Mouse (Mus musculus) forebrain, embryonic 16.5 days (tissue): ENCODE data around the gene Bmx. TPM values are rescaled to one million over a fixed set of nuclear protein-coding genes. Genes with fewer than 3 reads are reported as not detected.

ENCODE experiments used
- ATAC-seq: fragments of 200-750 bp; cut with Nextera tagmentation; 2 replicates; pipeline ENCODE4 v1.8.0; 2017; ENCODE audit warnings: mild to moderate bottlenecking, moderate library complexity
- H3K27ac ChIP-seq: fragments of 300-500 bp; sonication (generic); 2 replicates; pipeline ENCODE4 v1.5.1; 2014; ENCODE audit warnings: low read length, control low read depth
- H3K27me3 ChIP-seq: fragments of 300-500 bp; sonication (generic); replicated peaks from 2 replicates; pipeline ENCODE4 v1.6.1; 2014; ENCODE audit warnings: low read length; ENCODE audit not compliant: control insufficient read depth, insufficient read depth
- H3K36me3 ChIP-seq: fragments of 300-500 bp; sonication (generic); 2 replicates; pipeline ENCODE4 v1.6.1; 2014; ENCODE audit not compliant: control insufficient read depth, insufficient read depth
- H3K4me1 ChIP-seq: fragments of 300-500 bp; sonication (generic); replicated peaks from 2 replicates; pipeline ENCODE4 v1.6.1; 2014; ENCODE audit warnings: low read length; ENCODE audit not compliant: control insufficient read depth, insufficient read depth
- H3K4me2 ChIP-seq: fragments of 300-500 bp; sonication (generic); 2 replicates; pipeline ENCODE4 v1.6.1; 2014; ENCODE audit warnings: mild to moderate bottlenecking, low read length, control low read depth
- H3K4me3 ChIP-seq: fragments of 300-500 bp; sonication (generic); replicated peaks from 2 replicates; pipeline ENCODE4 v1.5.1; 2014; ENCODE audit warnings: mild to moderate bottlenecking, low read length, control low read depth
- H3K9ac ChIP-seq: fragments of 300-500 bp; sonication (generic); replicated peaks from 2 replicates; pipeline ENCODE4 v1.6.1; 2014; ENCODE audit warnings: low read depth, low read length, control low read depth
- H3K9me3 ChIP-seq: fragments of 300-500 bp; sonication (generic); 2 replicates; pipeline ENCODE4 v1.6.1; 2016; ENCODE audit warnings: low read length; ENCODE audit not compliant: control insufficient read depth
- WGBS: fragments of 180-500 bp; shearing (Covaris S2); extraction: QIAGEN DNeasy Blood & Tissue Kit; methylation state at CpG from one replicate; pipeline ENCODE4 v1.1.7; 2014; 5-methylcytosine and 5-hydroxymethylcytosine counted together
- polyA plus RNA-seq: library from polyadenylated mRNA; unstranded; fragments of >200 nt; fragmentation: Nextera tagmentation; extraction: Ambion mirVana; gene quantifications from 2 replicates; pipeline ENCODE4 v1.2.1, GENCODE M21; 2015

Gene Bmx
- polyA plus RNA-seq, 1 experiment from 2014 or later = 0.38 TPM

DNA sequence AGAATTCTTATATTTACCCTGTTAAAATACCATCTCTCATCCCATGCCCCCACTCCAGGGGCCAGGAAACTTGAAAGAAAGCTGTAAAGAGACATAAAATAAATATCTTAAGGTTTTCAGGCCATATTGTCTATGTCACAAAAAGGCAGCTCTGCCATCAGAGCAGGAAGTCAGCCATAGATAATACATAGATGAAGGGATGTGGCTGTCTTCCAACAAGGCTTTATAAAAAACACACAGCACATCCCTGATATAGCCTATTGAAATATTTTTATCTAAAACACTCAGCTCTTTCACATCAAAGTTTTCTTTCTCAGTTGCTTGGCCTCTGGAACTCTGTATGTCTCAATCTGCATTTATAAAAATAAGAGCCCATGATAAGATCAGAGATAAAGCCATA, 104.4 kb downstream of the Bmx start:
- H3K36me3 ChIP-seq = no peaks in the 10 kb centered on the region
- no peak overlapping the region for H3K9ac ChIP-seq
- no peak for ATAC-seq
- H3K27me3 ChIP-seq = no peaks in the 10 kb centered on the region
- no peak overlapping the region for H3K4me2 ChIP-seq
- no peaks in the 10 kb centered on the region for H3K4me1 ChIP-seq
- no peak overlapping the region for H3K27ac ChIP-seq
- H3K4me3 ChIP-seq = no peak overlapping the region
- H3K9me3 ChIP-seq = no peaks in the 10 kb centered on the region

DNA sequence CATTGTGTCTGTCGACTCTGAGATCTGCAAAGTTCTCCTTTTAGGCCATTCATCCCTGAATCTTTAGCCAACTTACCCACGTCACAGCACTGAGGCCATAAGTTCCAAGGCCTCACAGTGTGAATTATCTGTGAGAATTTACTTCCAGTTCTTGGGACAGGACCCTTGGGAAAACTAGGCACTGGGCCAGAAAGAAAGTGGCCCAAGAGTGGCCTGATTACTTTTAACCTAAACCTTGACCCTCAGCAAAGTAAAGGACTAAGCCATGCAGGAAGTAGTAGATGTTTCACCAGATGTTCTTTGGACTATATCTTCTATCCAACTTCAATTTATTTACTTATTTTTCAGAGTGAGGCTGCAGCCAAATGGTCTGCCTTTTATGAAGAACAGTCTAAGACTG, 105.3 kb downstream of the Bmx start:
- Histone ChIP-seq H3K36me3 (no peaks in the 10 kb centered on the region), H3K4me1 (no peaks in the 10 kb centered on the region), H3K4me3 (no peak overlapping the region), H3K9me3 (no peaks in the 10 kb centered on the region), H3K27ac (no peak overlapping the region), H3K4me2 (no peak overlapping the region), H3K27me3 (no peaks in the 10 kb centered on the region), H3K9ac (no peak overlapping the region)
- no peak for ATAC-seq
- 72% methylated on average over 2 of the region's 2 CpGs for WGBS

DNA sequence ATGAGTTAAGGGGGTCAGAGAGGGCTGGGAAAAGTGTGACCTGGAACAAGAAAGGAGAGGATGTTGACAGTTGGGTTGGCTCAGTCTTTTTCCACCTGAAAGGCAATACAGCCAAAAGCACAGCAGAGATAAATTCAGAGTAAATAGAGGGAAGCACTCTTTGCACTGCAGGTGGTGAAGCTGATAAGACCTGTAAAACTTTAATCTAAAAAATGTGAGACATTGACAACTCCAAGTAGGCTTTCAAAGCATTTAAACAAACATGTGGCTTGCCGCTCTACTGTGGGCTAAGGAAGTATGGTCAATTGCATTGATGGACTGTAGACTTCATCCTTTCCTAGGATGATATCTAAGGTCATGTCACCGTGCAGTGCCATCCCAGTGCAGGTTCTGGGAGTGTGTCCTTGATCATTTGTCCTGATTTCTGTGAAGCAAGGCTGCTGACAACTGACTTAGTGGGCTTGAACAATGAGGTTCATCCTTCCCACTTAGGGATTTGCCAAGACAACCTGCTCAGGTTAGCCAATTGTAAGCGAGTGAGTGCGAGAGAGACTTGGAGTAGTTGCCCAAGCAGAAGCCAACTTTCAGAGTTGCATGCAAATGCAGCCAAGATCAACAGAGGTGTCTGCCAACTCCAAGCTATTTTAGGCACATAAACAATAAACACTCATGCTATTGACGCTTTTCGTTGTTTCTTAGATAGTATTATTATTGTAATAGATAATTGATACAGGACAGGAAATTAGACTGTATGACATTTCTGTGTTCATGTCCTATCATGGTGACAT, 112.3 kb downstream of the Bmx start:
- Histone ChIP-seq H3K36me3 (no peaks in the 10 kb centered on the region), H3K27me3 (no peaks in the 10 kb centered on the region), H3K27ac (no peak overlapping the region), H3K4me3 (no peak overlapping the region), H3K4me1 (no peaks in the 10 kb centered on the region), H3K9ac (no peak overlapping the region), H3K4me2 (no peak overlapping the region), H3K9me3 (no peaks in the 10 kb centered on the region)
- WGBS = 84% methylated on average over 6 of the region's 6 CpGs
- no peak for ATAC-seq

Other genes starting within 250 kb of the Bmx start
- gene Car5b, start 230.2 kb downstream of the Bmx start, polyA plus RNA-seq = 0.38 and 0.55 TPM in 2 replicates
- gene Siah1b, start 181.7 kb downstream of the Bmx start, polyA plus RNA-seq = 20.8 and 28.3 TPM in 2 replicates
- gene Cltrn, start 169.4 kb downstream of the Bmx start, polyA plus RNA-seq = 0.26 TPM in 1 of 2 replicates, not detected in the other
- gene Ace2, start 118.9 kb downstream of the Bmx start, polyA plus RNA-seq = 0.32 TPM in 1 of 2 replicates, not detected in the other
- gene Pir, start 11.2 kb upstream of the Bmx start, polyA plus RNA-seq = 3.1 and 3.8 TPM in 2 replicates
- 0.60 and 1.2 TPM in 2 replicates for gene Vegfd, start 115.2 kb upstream of the Bmx start, polyA plus RNA-seq
- gene Piga, start 161.6 kb upstream of the Bmx start, polyA plus RNA-seq = 7.6 and 8.0 TPM in 2 replicates
- not detected in 2 replicates for gene Asb11, start 178.8 kb upstream of the Bmx start, polyA plus RNA-seq
- gene Asb9, start 248.1 kb upstream of the Bmx start, polyA plus RNA-seq = not detected in 2 replicates